Mouse (Mus musculus) ES-E14 (cell line): Measurements from ENCODE around the gene 4930452B06Rik. TPM values are rescaled to one million over a fixed set of nuclear protein-coding genes. Genes with fewer than 3 reads are reported as not detected.

Source experiments
- DNase-seq: peaks from one replicate; pipeline ENCODE4 v3.0.0-alpha.2; 2013; ENCODE audit warnings: low read depth, low spot score
- H3K27ac ChIP-seq: 2 replicates; pipeline ENCODE4 v1.5.1; 2012; ENCODE audit warnings: low read depth, mild to moderate bottlenecking, low read length, moderate library complexity, mixed read lengths; ENCODE audit not compliant: poor library complexity, insufficient read depth, severe bottlenecking
- H3K36me3 ChIP-seq: 2 replicates; pipeline ENCODE4 v1.6.1; 2012; ENCODE audit warnings: mild to moderate bottlenecking, low read length, moderate library complexity, mixed read lengths; ENCODE audit not compliant: control insufficient read depth, poor library complexity, insufficient read depth, severe bottlenecking
- H3K4me1 ChIP-seq, 2 experiments: fragments of 150-350 bp in 1 of 2; sonication (generic) in 1 of 2; 2 replicates each; pipeline ENCODE4 v1.6.1; 2012; ENCODE audit warnings: low read length in 2 of 2, mild to moderate bottlenecking in 1 of 2, mixed read lengths in 1 of 2; ENCODE audit not compliant: control insufficient read depth in 2 of 2, insufficient read depth in 2 of 2, poor library complexity in 1 of 2
- H3K4me3 ChIP-seq, 2 experiments: fragments of 150-350 bp in 1 of 2; sonication (generic) in 1 of 2; 2 replicates each; pipeline ENCODE4 v1.5.1; 2012; ENCODE audit warnings: low read length in 2 of 2, low read depth in 1 of 2, mild to moderate bottlenecking in 1 of 2, mixed read lengths in 1 of 2; ENCODE audit not compliant: insufficient read depth in 1 of 2, poor library complexity in 1 of 2, severe bottlenecking in 1 of 2
- H3K9ac ChIP-seq: 2 replicates; pipeline ENCODE4 v1.6.1; 2012; ENCODE audit warnings: low read depth, mild to moderate bottlenecking, low read length, mixed read lengths; ENCODE audit not compliant: poor library complexity, insufficient read depth, severe bottlenecking
- H3K9me3 ChIP-seq: fragments of 150-350 bp; sonication (generic); 2 replicates; pipeline ENCODE4 v1.6.1; 2012; ENCODE audit warnings: low read depth, mild to moderate bottlenecking, low read length; ENCODE audit not compliant: control insufficient read depth, insufficient read depth
- CHD2 ChIP-seq: IDR thresholded peaks from 2 replicates; pipeline ENCODE4 v1.6.1; 2014; ENCODE audit warnings: mild to moderate bottlenecking, low read depth, low read length, inconsistent platforms
- HCFC1 ChIP-seq: IDR thresholded peaks from 2 replicates; pipeline ENCODE4 v1.6.1; 2012; ENCODE audit warnings: low read length, inconsistent platforms, borderline replicate concordance; ENCODE audit not compliant: insufficient read depth
- MAFK ChIP-seq: IDR thresholded peaks from 2 replicates; pipeline ENCODE4 v1.6.1; 2014; ENCODE audit warnings: mild to moderate bottlenecking, low read depth, low read length, inconsistent platforms; ENCODE audit not compliant: insufficient read depth
- ZC3H11A ChIP-seq: IDR thresholded peaks from 2 replicates; pipeline ENCODE4 v1.6.1; 2012; ENCODE audit warnings: low read depth, mild to moderate bottlenecking, inconsistent platforms, low read length, borderline replicate concordance
- ZNF384 ChIP-seq: IDR thresholded peaks from 2 replicates; pipeline ENCODE4 v1.6.1; 2012; ENCODE audit warnings: low read depth, low read length, inconsistent platforms
- in situ Hi-C, 2 experiments: fragments of 600-800 bp; cut with MboI; formaldehyde crosslinking; loops; one replicate each; pipeline ENCODE4 v1.15.1; 2025; ENCODE audit warnings: low sequenced_read_pairs in 2 of 2, inconsistent platforms in 1 of 2; ENCODE audit not compliant: unreplicated experiment in 2 of 2
- total RNA-seq: library from RNA; depleted of rRNA; stranded (reverse); fragments of 300-350 nt; gene quantifications from 2 replicates; pipeline ENCODE4 v1.2.3, GENCODE M21; 2012

The 4930452B06Rik gene
- total RNA-seq, 1 experiment: 7.7 TPM

DNA sequence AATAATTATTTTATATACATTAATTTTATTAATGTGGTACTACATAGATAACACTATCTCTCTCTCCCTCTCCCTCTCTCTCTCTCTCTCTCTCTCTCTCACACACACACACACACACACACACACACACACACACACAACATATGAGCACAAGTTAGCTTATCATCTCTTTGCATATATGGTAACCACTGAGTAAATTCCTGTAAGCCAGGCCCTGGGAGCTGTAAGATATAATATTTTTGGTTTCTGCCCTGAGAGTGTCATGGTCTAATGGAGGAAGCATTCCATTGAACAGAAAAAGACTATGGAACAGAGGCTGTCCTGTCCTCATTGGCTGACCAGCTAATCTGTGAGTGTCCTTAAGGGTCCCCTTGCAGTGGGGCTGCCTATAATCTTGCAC, 216.7 kb downstream of the 4930452B06Rik start:
- no peak for DNase-seq
- Histone ChIP-seq H3K4me1 (no peaks in the 10 kb centered on the region), H3K9me3 (no peaks in the 10 kb centered on the region), H3K27ac (no peak overlapping the region), H3K9ac (no peak overlapping the region), H3K36me3 (no peaks in the 10 kb centered on the region), H3K4me3 (no peak overlapping the region)
- TF ChIP-seq ZC3H11A (no peak), HCFC1 (no peak), CHD2 (no peak), ZNF384 (no peak), MAFK (no peak)
- in situ Hi-C loops: no loop called here

DNA sequence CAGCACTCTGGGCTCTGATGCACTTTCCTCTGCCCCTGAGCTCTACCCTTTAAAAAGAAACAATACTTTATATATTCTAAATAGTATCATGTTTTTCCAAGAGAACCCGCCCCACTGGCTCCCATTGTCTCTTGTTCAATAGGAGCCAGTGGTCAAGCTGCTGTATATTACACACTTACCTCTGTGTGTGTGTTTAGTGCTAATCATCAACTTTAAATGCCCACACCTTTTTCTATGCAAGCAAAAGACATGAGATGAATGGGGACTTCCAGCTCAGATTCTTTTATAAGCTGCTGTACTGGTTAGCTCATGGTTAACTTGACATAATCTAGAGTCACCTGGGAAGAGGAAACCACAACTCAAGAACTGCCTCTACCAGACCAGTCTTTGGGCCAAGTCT, 218.7 kb downstream of the 4930452B06Rik start:
- no peak for TF ChIP-seq CHD2
- TF ChIP-seq ZNF384: no peak
- no peak for TF ChIP-seq HCFC1
- TF ChIP-seq MAFK: no peak
- no peak for TF ChIP-seq ZC3H11A
- in situ Hi-C loops: no loop called here

DNA sequence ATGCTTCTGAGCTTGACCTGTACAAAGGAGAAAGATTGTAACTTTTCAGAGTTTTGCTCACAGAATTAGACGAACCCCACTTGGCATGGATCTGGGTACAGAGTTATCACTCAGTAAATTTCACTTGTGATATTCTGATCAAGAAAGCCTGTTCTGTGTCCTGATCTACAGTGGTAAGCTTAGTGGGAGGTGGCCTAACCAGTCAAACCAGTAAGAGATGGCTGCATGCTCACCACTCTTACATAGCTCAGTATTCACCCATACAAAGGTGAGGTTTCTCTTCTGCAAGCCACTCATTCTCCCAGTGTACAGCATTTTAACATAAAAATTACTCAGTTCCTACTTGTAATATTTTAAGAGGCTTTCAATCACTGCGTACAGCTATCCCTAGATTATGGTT, 221.7 kb downstream of the 4930452B06Rik start:
- no peak for DNase-seq
- no peak overlapping the region for H3K4me3 ChIP-seq
- no peaks in the 10 kb centered on the region for H3K9me3 ChIP-seq
- TF ChIP-seq MAFK: no peak
- no peak for TF ChIP-seq HCFC1
- no peak for TF ChIP-seq CHD2
- TF ChIP-seq ZC3H11A: no peak
- no peak for TF ChIP-seq ZNF384
- no peaks in the 10 kb centered on the region for H3K4me1 ChIP-seq
- no peaks in the 10 kb centered on the region for H3K36me3 ChIP-seq
- no peak overlapping the region for H3K9ac ChIP-seq
- in situ Hi-C loops: no loop called here
- no peak overlapping the region for H3K27ac ChIP-seq

More for the DNA sequence above, 218.7 kb downstream of the 4930452B06Rik start:
- Histone ChIP-seq H3K9me3 (no peaks in the 10 kb centered on the region), H3K27ac (no peak overlapping the region), H3K9ac (no peak overlapping the region), H3K4me3 (no peak overlapping the region), H3K4me1 (no peaks in the 10 kb centered on the region), H3K36me3 (no peaks in the 10 kb centered on the region)
- DNase-seq: no peak

DNA sequence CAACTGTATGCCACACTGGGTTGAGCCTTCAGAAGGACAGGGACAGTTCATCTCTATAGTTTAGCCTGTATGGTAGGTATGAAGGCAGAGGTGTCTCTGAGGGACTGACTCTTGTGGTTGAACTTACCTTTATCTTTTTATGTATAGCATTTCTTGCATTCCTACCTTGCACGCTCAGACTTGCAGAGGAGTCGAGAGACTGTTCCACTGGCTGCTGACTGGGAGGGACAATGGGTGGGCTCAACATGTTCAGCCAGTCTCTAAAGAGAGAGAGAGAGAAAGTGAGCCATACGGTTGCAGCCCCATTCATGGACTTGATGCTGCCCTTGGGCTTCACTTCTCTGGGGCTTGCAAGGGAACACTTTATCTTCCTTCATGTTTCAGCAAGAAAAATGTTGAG, 223.3 kb downstream of the 4930452B06Rik start:
- Histone ChIP-seq H3K4me3 (no peak overlapping the region), H3K27ac (no peak overlapping the region), H3K9ac (no peak overlapping the region), H3K4me1 (no peaks in the 10 kb centered on the region), H3K36me3 (no peaks in the 10 kb centered on the region), H3K9me3 (no peaks in the 10 kb centered on the region)
- DNase-seq: no peak
- TF ChIP-seq CHD2 (no peak), ZNF384 (no peak), ZC3H11A (no peak), HCFC1 (no peak), MAFK (no peak)
- in situ Hi-C loops: no loop called here

DNA sequence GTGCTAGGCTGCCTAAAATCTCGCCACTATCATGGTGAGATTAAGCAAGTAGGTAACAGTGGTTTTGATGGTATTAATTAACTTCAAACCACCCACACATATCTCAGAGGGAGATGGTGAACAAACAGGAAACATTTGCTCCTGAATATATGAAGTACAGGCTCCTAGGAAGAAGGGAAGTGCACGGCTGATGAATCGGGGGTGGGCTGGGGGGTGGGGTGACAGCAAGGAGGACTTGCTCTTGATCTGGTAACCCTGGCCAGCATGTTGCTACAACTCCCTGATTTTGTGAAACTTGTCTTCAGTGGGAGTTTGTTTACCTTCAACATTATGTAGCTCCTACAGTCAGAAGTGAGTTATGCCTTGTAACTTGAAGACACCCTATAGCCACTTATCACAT, 224.4 kb downstream of the 4930452B06Rik start:
- Histone ChIP-seq H3K9me3 (no peaks in the 10 kb centered on the region), H3K27ac (no peak overlapping the region), H3K4me1 (no peaks in the 10 kb centered on the region), H3K4me3 (no peak overlapping the region), H3K9ac (no peak overlapping the region), H3K36me3 (no peaks in the 10 kb centered on the region)
- no peak for DNase-seq
- in situ Hi-C loops: no loop called here
- TF ChIP-seq MAFK (no peak), CHD2 (no peak), ZNF384 (no peak), HCFC1 (no peak), ZC3H11A (no peak)
